Mouse (Mus musculus): ENCODE measurements around the gene Mpeg1.

Gene Mpeg1

GRCm38 (mm10) chr19:12493453-12494186 is 33.0 kb downstream of the Mpeg1 start:
- no peak for DNase-seq (ENCODE audit: low spot score in 2 of 2)

- no peak for DNase-seq (ENCODE audit: low spot score in 2 of 2)
Measured at GRCm38 (mm10) chr19:12494187-12494458, 33.5 kb downstream of the Mpeg1 start.

GRCm38 (mm10) chr19:12494972-12495535 is 34.5 kb downstream of the Mpeg1 start:
- DNase-seq (ENCODE audit: low spot score in 2 of 2) = no peak

- DNase-seq (ENCODE audit: low spot score in 2 of 2) = no peak
Measured at GRCm38 (mm10) chr19:12496241-12496640, 35.7 kb downstream of the Mpeg1 start.

GRCm38 (mm10) chr19:12497909-12498308 is 37.3 kb downstream of the Mpeg1 start:
- DNase-seq (ENCODE audit: low spot score in 2 of 2) = no peak

GRCm38 (mm10) chr19:12498321-12498720 is 37.7 kb downstream of the Mpeg1 start:
- no peak for DNase-seq (ENCODE audit: low spot score in 2 of 2)

GRCm38 (mm10) chr19:12498941-12499340 is 38.4 kb downstream of the Mpeg1 start:
- no peak for DNase-seq (ENCODE audit: low spot score in 2 of 2)

- no peak for DNase-seq (ENCODE audit: low spot score in 2 of 2)
Measured at GRCm38 (mm10) chr19:12499485-12499884, 38.9 kb downstream of the Mpeg1 start.

- DNase-seq (ENCODE audit: low spot score in 2 of 2) = peak; percentile 51 to 58
Measured at GRCm38 (mm10) chr19:12500124-12500523, 39.5 kb downstream of the Mpeg1 start.

GRCm38 (mm10) chr19:12500881-12501311 is 40.3 kb downstream of the Mpeg1 start:
- peak in 1 of 2 experiments; percentile 41 for DNase-seq (ENCODE audit: low spot score in 2 of 2)

GRCm38 (mm10) chr19:12501370-12502347 is 41.1 kb downstream of the Mpeg1 start, which contains the start of gene Dtx4:
TSS of gene Dtx4 (minus strand) at chr19:12501454.
- peak; percentile 92 for DNase-seq (ENCODE audit: low spot score in 2 of 2)

- DNase-seq (ENCODE audit: low spot score in 2 of 2) = no peak
Measured at GRCm38 (mm10) chr19:12502756-12503155, 42.2 kb downstream of the Mpeg1 start.

GRCm38 (mm10) chr19:12514621-12515020 is 54.0 kb downstream of the Mpeg1 start:
- no peak for DNase-seq (ENCODE audit: low spot score in 2 of 2)
